Mouse (Mus musculus) myocyte (in vitro differentiated cells): Measurements from ENCODE around the gene Acat3. TPM values are rescaled to one million over a fixed set of nuclear protein-coding genes. Genes with fewer than 3 reads are reported as not detected.

Experiments
- H3K27me3 ChIP-seq: one replicate; pipeline ENCODE4 v1.6.1; 2011; ENCODE audit not compliant: control insufficient read depth, insufficient read depth, insufficient read length
- H3K36me3 ChIP-seq: one replicate; pipeline ENCODE4 v1.6.1; 2011; ENCODE audit not compliant: control insufficient read depth, insufficient read depth
- H3K4me2 ChIP-seq: one replicate; pipeline ENCODE4 v1.6.1; 2011; ENCODE audit warnings: low read depth, control low read depth
- H3K4me3 ChIP-seq: one replicate; pipeline ENCODE4 v1.5.1; 2011; ENCODE audit warnings: mild to moderate bottlenecking, control low read depth, moderate library complexity
- H3K79me2 ChIP-seq: one replicate; pipeline ENCODE4 v1.6.1; 2011; ENCODE audit not compliant: control insufficient read depth, insufficient read depth
- H3ac ChIP-seq: one replicate; pipeline ENCODE4 v1.6.1; 2011; ENCODE audit not compliant: control insufficient read depth, insufficient read length
- CEBPB ChIP-seq: IDR thresholded peaks from 2 replicates; pipeline ENCODE4 v1.6.1; 2011; ENCODE audit warnings: mild to moderate bottlenecking, moderate library complexity; ENCODE audit not compliant: poor library complexity, insufficient read depth, severe bottlenecking
- E2F4 ChIP-seq: IDR thresholded peaks from one replicate; pipeline ENCODE4 v1.6.1; 2011; ENCODE audit warnings: mild to moderate bottlenecking, control low read depth, moderate library complexity; ENCODE audit not compliant: insufficient read depth
- MAX ChIP-seq: IDR thresholded peaks from one replicate; pipeline ENCODE4 v1.6.1; 2011; ENCODE audit warnings: low read depth, mild to moderate bottlenecking, control low read depth
- MYOD1 ChIP-seq, 3 experiments: IDR thresholded peaks; one replicate each; pipeline ENCODE4 v1.6.1; 2011; ENCODE audit warnings: control low read depth in 2 of 3, low read depth in 2 of 3, mild to moderate bottlenecking in 2 of 3, moderate library complexity in 1 of 3; ENCODE audit not compliant: insufficient read length in 2 of 3, control insufficient read depth in 1 of 3
- MYOG ChIP-seq, 3 experiments: IDR thresholded peaks; one replicate each; pipeline ENCODE4 v1.6.1; 2011; ENCODE audit warnings: control low read depth in 2 of 3, low read depth in 2 of 3, mild to moderate bottlenecking in 2 of 3; ENCODE audit not compliant: insufficient read length in 2 of 3, control insufficient read depth in 1 of 3, insufficient read depth in 1 of 3
- POLR2A ChIP-seq: IDR thresholded peaks from one replicate; pipeline ENCODE4 v1.6.1; 2011; ENCODE audit warnings: low read depth, mild to moderate bottlenecking, control low read depth, moderate library complexity; ENCODE audit not compliant: insufficient read length
- POLR2AphosphoS2 ChIP-seq: IDR thresholded peaks from one replicate; pipeline ENCODE4 v1.6.1; 2011; ENCODE audit warnings: low read depth, control low read depth; ENCODE audit not compliant: insufficient read length
- REST ChIP-seq: IDR thresholded peaks from one replicate; pipeline ENCODE4 v1.6.1; 2011; ENCODE audit warnings: mild to moderate bottlenecking, control low read depth, moderate library complexity; ENCODE audit not compliant: insufficient read depth, insufficient read length
- SRF ChIP-seq: IDR thresholded peaks from one replicate; pipeline ENCODE4 v1.6.1; 2011; ENCODE audit warnings: low read depth; ENCODE audit not compliant: control insufficient read depth, insufficient read length
- TCF12 ChIP-seq: IDR thresholded peaks from one replicate; pipeline ENCODE4 v1.6.1; 2011; ENCODE audit warnings: mild to moderate bottlenecking, control low read depth; ENCODE audit not compliant: poor library complexity, insufficient read depth, severe bottlenecking
- TCF3 ChIP-seq: IDR thresholded peaks from one replicate; pipeline ENCODE4 v1.6.1; 2011; ENCODE audit warnings: low read depth, control low read depth; ENCODE audit not compliant: insufficient read length
- USF1 ChIP-seq: IDR thresholded peaks from one replicate; pipeline ENCODE4 v1.6.1; 2011; ENCODE audit warnings: low read depth, mild to moderate bottlenecking, control low read depth, moderate library complexity
- polyA plus RNA-seq: library from polyadenylated mRNA; unstranded; fragments of >200 nt; fragmentation: generic; extraction: Trizol; gene quantifications from one replicate; pipeline ENCODE4 v1.2.1, GENCODE M21; 2012; ENCODE audit warnings: missing spikeins

Acat3 gene
- polyA plus RNA-seq, 1 experiment = 0.76 TPM

- H3ac ChIP-seq = no peak overlapping the region
- no peak for TF ChIP-seq USF1
- no peak for TF ChIP-seq CEBPB
- no peak for TF ChIP-seq POLR2A
- TF ChIP-seq SRF = no peak
- no peak for TF ChIP-seq MYOD1 (IDR thresholded peaks at IDR 0.05; ENCODE audit: control insufficient read depth in 1 of 3, insufficient read length in 2 of 3, low read depth in 2 of 3)
- TF ChIP-seq TCF12 = no peak
- no peak for TF ChIP-seq REST
- no peak overlapping the region for H3K4me2 ChIP-seq
- H3K36me3 ChIP-seq = no peaks in the 10 kb centered on the region
- H3K79me2 ChIP-seq = no peaks in the 10 kb centered on the region
- H3K27me3 ChIP-seq = no peaks in the 10 kb centered on the region
- H3K4me3 ChIP-seq = no peak overlapping the region
These were observed 49.3 kb downstream of the Acat3 start for GRCm38 (mm10) chr17:12891054-12891453.

GRCm38 (mm10) chr17:12887021-12887775 lies 53.2 kb downstream of the Acat3 start:
- TF ChIP-seq TCF3 (no peak), SRF (no peak), REST (no peak), MAX (no peak), TCF12 (no peak), CEBPB (no peak), E2F4 (no peak), MYOD1 (IDR thresholded peaks at IDR 0.05; ENCODE audit: control insufficient read depth in 1 of 3, insufficient read length in 2 of 3, low read depth in 2 of 3) (no peak), POLR2AphosphoS2 (no peak), MYOG (IDR thresholded peaks at IDR 0.05; ENCODE audit: control insufficient read depth in 1 of 3, insufficient read depth in 1 of 3, insufficient read length in 2 of 3, low read depth in 2 of 3) (no peak)

GRCm38 (mm10) chr17:12886620-12887019 lies 53.8 kb downstream of the Acat3 start:
- H3ac ChIP-seq = no peak overlapping the region
- H3K36me3 ChIP-seq = no peaks in the 10 kb centered on the region
- no peak overlapping the region for H3K4me2 ChIP-seq
- no peaks in the 10 kb centered on the region for H3K27me3 ChIP-seq
- H3K4me3 ChIP-seq = no peak overlapping the region
- no peaks in the 10 kb centered on the region for H3K79me2 ChIP-seq
- TF ChIP-seq POLR2AphosphoS2 (no peak), CEBPB (no peak), MYOG (IDR thresholded peaks at IDR 0.05; ENCODE audit: control insufficient read depth in 1 of 3, insufficient read depth in 1 of 3, insufficient read length in 2 of 3, low read depth in 2 of 3) (no peak), USF1 (no peak), SRF (no peak), TCF3 (no peak), TCF12 (no peak), REST (no peak), POLR2A (no peak), MYOD1 (IDR thresholded peaks at IDR 0.05; ENCODE audit: control insufficient read depth in 1 of 3, insufficient read length in 2 of 3, low read depth in 2 of 3) (no peak), MAX (no peak), E2F4 (no peak)

More at GRCm38 (mm10) chr17:12887021-12887775, 53.2 kb downstream of the Acat3 start:
- H3K79me2 ChIP-seq = no peaks in the 10 kb centered on the region
- H3K36me3 ChIP-seq = no peaks in the 10 kb centered on the region
- H3K4me3 ChIP-seq = no peak overlapping the region
- no peak overlapping the region for H3ac ChIP-seq
- H3K27me3 ChIP-seq = no peaks in the 10 kb centered on the region
- no peak overlapping the region for H3K4me2 ChIP-seq

GRCm38 (mm10) chr17:12881216-12881615 lies 59.2 kb downstream of the Acat3 start:
- TF ChIP-seq REST (no peak), TCF12 (no peak), TCF3 (no peak), SRF (no peak), POLR2AphosphoS2 (no peak), POLR2A (no peak), MAX (no peak), MYOG (IDR thresholded peaks at IDR 0.05; ENCODE audit: control insufficient read depth in 1 of 3, insufficient read depth in 1 of 3, insufficient read length in 2 of 3, low read depth in 2 of 3) (no peak), MYOD1 (IDR thresholded peaks at IDR 0.05; ENCODE audit: control insufficient read depth in 1 of 3, insufficient read length in 2 of 3, low read depth in 2 of 3) (no peak), CEBPB (no peak), USF1 (no peak), E2F4 (no peak)
- no peak overlapping the region for H3ac ChIP-seq
- H3K4me3 ChIP-seq = no peak overlapping the region
- peaks cover 5% of the 10 kb centered on the region for H3K27me3 ChIP-seq
- H3K79me2 ChIP-seq = no peaks in the 10 kb centered on the region
- no peaks in the 10 kb centered on the region for H3K36me3 ChIP-seq
- no peak overlapping the region for H3K4me2 ChIP-seq

GRCm38 (mm10) chr17:12880178-12880577 lies 60.2 kb downstream of the Acat3 start:
- H3K27me3 ChIP-seq = peaks cover 5% of the 10 kb centered on the region
- TF ChIP-seq E2F4 (no peak), USF1 (no peak), TCF3 (no peak), MYOD1 (IDR thresholded peaks at IDR 0.05; ENCODE audit: control insufficient read depth in 1 of 3, insufficient read length in 2 of 3, low read depth in 2 of 3) (no peak), MYOG (IDR thresholded peaks at IDR 0.05; ENCODE audit: control insufficient read depth in 1 of 3, insufficient read depth in 1 of 3, insufficient read length in 2 of 3, low read depth in 2 of 3) (no peak), REST (no peak), CEBPB (no peak)
- no peaks in the 10 kb centered on the region for H3K79me2 ChIP-seq
- H3K36me3 ChIP-seq = no peaks in the 10 kb centered on the region
- no peak overlapping the region for H3ac ChIP-seq
- H3K4me3 ChIP-seq = no peak overlapping the region
- peak overlapping the region; percentile 68 for H3K4me2 ChIP-seq
